Mouse (Mus musculus) common myeloid progenitor, adult 5-6 weeks (primary cell): ENCODE data around the gene Srsf4. TPM values are rescaled to one million over a fixed set of nuclear protein-coding genes. Genes with fewer than 3 reads are reported as not detected.

Experiments used
- ATAC-seq: replicated peaks from 2 replicates; pipeline ENCODE4 v1.8.0; 2016; ENCODE audit warnings: low read depth, mild to moderate bottlenecking, moderate TSS enrichment, inconsistent platforms; ENCODE audit not compliant: poor library complexity, severe bottlenecking
- total RNA-seq: library from RNA; stranded (forward); fragments of 200-1000, 187-1606 nt; gene quantifications from 2 replicates; pipeline ENCODE4 v1.2.3, GENCODE M21; 2017

Srsf4 gene
- total RNA-seq = 103 and 108 TPM in 2 replicates

DNA sequence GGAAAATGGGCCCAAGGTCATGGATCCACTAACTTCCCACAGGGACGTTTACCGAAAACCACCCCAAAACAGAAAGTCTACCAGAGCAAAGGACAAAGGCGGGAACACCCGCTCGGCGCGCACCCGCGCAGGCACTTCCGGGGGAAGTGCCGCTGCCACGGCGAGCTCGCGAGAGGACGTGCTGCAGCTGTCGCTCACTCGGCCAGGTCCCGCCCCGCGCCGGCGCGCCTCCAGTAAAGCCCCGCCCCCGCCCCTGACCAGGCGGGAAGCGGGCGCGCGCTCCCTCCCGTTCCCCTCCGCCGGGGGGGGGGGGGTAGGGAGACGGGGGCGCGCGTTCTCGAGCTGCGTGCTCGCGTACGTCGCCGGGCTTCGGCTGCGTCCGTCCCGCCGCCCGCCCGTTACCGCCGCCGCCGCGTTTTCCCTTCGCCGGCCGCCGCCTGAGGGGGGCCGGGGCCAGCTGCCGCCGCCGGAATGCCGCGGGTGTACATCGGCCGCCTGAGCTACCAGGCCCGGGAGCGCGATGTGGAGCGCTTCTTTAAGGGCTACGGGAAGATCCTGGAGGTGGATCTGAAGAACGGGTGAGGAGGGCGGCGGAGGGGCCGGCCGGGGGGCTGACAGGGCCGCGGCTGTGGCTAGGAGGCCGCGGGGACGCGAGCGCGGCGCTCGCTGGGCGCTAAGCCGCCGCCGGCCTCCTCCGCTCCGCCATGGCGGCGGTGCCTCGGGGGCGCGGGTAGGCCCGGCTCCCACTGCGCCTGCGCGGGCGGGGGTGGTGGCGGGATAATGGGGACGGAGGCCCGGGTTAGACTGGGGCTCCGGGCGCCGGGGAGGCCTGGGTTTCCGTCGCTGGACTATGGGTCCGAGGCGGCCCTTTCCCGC lies at the start of gene Srsf4:
Gene Srsf4, plus strand, starts transcription at position 325 of the 876 bp plus-strand sequence.
- ATAC-seq = peak; percentile 90

DNA sequence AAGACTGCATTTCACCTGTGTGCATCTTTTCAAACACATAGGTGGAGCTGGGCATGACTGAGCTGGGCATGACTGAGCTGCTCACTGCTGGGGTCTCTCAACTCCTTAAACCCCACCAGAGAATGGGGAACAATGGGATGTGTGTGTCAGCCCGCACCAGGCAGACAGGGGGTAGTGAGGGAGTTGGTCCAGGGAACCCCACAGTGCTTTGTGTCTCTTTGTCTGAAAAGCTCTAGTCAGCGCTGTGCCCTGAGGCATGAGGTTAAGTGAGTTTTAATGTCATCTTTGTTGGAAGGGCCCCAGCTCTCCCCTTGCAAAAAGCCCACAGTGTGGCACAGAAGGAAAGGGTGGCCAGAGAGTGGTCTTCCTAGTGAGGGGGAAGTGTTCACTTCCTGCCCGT lies 48.5 kb upstream of the Srsf4 start:
- no peak for ATAC-seq

DNA sequence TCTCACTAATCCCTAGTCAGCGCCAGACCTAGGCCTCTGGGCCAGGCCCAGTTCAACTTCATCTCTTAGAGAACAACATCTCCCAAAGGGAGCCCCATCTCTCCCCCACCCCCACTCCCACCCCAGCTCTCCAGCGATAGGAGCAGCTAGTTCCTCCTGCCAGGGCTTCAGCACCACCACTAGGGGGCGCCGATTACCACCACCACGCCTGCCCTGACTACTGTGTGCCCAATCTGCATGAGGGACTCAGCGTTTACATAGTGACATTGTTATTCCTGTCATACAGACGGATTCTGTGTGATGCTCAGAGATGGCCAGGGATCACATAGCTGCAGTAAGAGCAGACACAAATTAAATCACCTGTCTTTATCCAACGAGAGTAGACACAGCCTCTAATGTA lies 47.6 kb upstream of the Srsf4 start:
- ATAC-seq = peak; percentile 84

DNA sequence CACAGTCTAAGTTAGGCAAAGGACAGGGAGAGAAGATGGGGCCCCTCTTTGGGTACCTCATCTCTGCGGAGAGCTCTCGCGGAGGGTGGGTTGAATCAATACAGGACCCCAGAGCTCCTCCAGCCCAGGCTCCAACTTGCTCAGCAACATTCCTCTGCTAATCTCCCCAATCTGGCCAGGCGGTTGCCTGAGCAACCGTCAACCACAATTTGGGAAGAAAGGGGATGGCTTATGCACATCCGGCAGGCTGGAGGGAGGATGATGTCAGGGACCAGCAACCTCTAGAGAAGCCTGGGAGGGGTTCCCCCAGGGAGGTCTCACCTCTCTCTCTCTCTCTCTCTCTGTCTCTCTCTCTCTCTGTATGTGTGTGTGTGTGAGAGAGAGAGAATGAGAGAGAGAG lies 46.5 kb upstream of the Srsf4 start:
- ATAC-seq = no peak

DNA sequence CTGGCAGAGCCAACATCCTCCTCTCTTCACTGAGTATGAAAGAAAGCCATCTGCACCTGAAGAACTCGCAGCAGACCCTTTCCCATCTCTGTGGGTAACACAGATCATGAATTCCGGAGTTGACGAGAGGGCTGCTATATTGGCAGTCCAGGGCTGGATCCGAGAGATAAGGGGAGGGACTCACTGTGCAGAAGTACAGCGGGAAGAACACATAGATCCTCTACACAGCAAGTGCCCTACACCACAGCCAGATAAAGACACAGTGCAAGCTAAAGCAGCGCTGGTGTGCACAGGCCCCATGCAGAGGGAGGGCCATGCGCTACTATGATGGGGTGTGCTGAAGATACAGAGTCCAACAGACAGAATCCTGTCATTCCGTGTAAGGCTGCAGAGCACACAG lies 44.3 kb upstream of the Srsf4 start:
- ATAC-seq = no peak

DNA sequence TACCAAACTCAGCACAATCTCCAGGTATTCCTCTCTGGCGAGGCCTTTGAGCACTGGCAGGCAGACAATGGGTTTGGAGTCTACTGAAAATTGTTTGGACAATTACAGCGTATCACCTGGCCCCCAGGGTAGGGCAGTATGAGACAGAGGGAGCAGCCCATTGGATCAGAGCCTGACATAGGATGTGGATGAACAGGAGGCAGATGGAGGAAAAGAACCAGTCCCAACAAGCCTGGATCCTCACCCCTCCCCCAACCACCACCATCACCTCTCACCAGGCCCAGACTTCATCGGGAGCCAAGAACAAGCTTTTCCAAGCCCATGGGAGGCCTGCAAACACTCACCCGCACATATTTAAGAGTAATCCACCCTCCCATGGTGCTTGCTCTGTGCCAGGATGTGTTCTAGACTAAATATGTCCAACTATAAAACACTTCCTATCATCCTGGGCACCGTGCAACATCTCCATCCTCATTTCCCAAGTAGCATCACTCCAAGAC lies 41.8 kb upstream of the Srsf4 start:
- no peak for ATAC-seq

DNA sequence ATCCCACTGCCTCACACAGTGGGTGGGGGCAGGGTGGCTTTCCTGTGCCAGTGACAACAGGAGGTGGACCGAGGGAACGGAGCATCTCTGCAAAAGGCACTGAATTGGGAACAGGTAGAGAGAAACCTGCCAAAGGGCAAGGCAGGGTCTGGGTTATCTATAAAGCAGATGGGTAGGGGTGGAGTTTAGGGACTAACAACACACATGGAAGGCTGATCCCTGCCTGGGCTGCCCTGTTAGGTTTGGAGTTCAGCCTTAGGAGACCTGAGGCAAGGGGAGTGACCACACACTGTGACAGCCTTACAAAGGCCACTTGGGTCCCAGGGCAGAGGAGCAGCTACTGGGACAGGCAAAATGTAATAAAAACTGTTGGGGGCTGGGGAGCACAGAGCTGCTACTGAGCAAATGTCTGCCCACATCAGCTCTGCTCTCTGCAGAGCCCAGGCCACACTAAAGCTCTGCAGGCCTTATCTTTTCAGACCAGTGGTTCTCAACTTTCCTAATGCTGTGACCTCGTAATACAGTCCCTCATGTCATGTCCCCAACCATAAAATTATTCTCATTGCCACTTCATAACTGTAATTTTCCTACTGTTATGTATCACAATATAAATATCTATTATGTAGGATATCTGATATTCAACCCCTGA lies 40.5 kb upstream of the Srsf4 start:
- no peak for ATAC-seq

DNA sequence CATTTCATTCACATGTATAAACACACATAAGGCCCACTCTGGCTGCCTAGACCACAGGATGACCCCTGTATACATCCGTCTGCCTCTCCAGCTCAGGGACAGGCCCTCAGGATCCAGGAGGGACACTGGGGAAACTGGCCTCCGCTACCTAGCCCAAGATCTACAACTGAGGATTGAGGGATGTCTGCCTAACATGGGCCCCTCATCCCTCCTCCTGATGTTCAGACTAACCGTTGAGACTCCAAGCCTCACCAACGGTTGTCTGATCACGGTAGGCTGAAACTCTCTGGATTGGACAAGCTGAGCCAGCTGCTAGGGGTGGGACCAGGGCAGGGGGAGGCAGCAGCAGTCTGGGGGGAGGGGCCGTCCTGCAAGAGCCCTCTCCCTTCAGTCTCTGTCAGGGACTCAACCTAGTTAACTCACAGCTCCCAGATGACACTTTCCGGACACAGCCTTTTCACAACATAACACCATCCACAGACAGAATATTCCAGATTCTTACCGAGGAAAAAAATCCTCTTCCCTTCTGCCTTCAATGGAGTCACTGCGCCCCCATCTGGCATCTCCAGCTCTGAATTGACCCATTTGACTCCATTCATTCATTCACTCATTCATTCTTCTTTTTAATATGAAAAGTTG lies 39.3 kb upstream of the Srsf4 start:
- no peak for ATAC-seq

DNA sequence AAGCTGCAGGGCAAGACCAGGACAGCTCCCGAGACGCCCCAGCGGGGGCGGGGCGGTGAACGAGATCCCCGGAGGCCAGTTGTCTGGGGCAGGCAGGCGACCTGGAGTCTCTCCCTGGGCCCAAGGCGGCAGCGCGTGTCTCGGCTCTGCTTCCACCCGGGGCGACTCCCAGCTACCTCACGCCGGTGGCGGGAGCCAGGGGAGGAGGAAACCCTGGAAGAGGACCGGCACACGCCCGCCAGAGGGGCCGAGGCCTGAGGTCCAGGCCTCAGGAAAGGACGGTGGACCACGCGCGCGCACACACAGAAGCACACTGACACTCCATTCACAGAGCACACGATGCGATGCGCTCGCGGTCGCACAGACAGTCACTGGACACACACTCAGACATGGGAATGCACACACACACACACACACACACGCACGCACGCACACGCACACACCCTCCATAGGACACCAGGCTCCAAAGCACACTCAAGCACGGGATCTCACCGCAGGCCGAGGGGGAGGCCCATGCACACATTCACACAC lies 37.0 kb upstream of the Srsf4 start:
- ATAC-seq = peak; percentile 30; the same call in 1 of the 2 replicates

DNA sequence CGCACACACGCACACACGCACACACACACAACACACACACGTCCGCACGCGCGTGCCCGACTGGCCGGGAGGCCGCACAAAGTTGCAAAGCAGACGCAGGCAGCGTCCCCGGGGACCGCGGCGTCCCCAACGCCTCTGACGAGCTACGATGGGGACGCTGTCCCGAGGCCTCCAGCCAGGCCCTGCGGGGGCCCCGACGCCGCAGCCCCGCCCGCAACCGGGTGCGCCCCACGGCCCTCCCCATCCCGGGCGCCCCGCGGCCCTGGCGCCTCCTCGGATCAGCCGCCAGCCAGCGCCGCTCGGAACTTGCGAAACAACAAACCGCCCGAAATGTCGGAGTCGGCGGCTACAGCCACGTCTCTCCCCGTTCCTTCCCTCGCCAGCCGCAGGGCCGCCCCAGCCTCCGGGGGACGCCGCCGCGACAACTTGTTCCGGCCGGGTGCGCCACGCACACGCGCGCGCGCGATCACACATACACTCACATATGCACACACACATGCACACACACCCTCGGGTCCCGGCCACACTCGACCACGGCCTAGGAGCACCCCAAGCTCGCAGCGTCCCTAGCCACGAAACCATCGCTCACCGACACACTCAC lies 36.4 kb upstream of the Srsf4 start:
- peak; percentile 21 for ATAC-seq

DNA sequence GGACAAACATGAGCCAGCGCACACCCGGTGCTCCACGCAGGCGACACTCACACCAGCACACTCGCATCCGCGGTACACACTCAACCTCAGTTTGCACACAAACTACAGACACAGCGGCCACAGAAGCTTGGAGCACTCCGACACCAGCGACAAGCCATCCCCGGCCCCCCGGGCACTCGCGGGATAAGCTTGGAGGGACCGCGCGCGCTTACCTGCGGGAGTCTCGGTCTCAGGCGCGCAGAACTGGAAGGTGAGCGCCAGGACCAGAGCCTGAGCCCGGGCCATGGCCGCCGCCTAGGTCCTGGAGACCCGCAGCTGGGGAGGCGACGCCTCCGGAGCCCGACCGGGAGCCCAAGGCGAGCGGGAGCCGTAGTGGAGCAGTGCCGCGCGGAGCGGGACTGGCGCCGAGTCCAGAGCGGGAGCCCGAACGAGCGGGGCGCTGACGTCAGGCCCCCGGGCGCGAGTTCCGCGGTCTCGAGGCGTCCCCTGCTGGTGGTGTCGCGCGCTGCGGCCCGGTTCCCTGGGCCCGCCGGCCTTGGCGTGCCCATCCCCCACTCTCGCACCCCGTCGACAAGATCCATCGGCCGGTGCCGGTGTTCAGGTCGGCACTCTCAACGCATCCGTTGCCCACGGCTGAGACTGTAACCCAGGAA lies 35.4 kb upstream of the Srsf4 start, which contains the start of gene Ptpru:
Gene Ptpru, minus strand, starts transcription at position 417 of the 653 bp plus-strand sequence.
- ATAC-seq = peak; percentile 77

DNA sequence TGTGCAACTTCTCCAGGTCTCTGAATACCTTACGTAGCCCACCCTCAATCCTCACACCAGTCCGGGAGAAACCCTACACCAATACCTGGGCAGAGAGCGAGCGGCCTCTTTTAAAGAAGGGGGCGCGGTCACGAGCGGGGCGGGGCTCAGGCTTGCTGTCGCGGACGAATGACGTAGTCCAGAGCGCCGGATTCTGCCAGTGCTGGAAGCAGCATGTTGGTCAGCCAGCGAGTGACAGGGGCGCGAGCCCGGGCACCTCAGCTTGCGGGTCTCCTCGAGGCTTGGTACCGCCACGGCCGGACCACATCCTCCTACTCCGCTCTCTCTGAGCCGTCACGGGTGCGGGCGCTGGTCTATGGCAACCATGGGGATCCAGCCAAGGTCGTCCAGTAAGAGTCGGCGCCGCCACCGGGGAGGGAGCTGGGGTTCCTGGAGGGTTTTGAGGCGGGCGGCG lies 30.1 kb upstream of the Srsf4 start, which contains the start of gene Mecr:
Gene Mecr, plus strand, starts transcription at position 181 of the 454 bp plus-strand sequence.
- peak; percentile 96 for ATAC-seq

DNA sequence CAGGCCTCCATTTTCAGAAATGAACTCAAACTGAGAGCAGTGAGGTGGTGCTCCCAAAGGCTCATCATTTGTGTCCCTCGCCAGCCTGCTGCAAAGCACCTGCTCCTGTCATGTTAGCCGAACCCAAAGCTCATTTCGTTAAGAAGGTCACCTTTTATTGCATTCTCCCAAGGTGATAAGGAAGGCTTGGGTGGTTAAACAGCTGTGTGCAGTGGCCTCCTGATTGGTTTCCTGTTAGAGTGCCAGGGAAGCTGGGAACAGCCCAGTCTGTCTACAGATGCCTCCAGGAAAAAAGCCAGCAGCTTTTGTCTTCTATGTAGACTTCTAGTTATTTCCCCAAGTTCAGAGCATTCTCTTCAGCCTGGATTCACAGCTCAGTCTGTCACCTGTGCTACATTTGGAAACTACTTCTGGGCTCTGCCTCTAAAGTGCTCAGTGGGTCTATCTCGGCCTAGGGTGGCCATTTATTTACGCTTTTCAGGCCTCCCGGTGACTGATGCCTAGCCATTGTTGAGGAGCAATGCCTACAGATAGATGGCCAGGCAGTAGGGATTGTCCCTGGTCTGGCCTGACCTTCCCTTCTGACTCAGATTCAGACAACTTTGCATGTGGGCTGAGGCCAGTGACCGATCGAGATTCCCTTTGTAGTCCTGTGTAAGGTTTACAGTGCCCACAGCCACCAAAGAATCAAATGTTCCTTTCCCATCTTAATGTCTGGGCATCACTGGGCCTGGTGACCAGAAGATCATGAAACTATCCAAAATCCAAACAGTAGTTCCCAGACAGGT lies 27.2 kb upstream of the Srsf4 start:
- no peak for ATAC-seq

DNA sequence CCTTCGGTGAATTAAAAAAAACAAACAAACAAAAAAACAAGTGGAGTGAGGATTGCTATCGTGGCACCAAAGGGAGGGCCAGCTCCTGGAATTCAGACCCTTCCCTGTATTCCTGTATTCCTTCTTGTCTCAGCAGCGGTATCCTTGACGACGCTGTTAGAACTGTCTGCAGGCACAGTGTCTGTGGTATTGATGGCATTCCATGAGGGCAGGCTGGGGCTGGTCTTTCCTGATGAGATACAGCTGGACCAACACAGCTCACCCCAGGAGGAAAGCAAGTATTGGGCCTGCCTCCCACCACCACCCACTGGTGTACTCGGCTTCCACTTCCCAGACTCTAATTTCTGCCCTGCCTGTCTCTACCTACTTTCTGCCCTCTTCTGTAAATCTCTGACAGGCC lies 25.3 kb upstream of the Srsf4 start:
- no peak for ATAC-seq

DNA sequence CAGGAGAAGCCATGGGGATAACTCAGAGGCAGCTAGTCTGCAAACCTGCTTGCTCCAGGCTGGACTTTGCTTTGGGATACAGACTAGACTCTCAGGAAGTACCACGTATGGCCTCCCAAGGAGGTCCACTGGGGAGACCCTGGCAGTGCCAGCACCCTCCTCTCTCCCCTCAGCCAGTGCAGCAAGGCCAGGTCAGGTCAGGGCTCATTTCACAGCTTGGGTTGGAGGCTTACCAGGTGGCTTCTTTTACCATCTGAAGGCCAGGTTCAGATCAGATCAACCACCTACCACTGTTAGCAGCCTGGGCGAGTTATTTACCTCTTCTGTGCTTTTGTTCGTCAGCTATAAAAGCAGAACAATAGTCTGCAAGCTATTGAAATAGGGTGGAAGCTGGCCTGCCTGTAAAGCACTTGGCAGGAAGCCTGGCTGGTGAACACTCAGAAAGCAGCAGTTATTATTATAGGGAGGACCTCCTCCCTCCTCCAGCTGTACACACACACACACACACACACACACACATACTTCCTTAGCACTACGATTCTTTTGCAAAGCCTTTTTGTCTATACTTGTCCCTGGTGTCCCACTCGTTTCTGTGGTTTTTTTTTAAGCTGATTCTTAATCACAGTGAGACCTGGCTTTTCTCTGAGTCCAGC lies 23.3 kb upstream of the Srsf4 start:
- ATAC-seq = peak; percentile 40; the same call in 1 of the 2 replicates

DNA sequence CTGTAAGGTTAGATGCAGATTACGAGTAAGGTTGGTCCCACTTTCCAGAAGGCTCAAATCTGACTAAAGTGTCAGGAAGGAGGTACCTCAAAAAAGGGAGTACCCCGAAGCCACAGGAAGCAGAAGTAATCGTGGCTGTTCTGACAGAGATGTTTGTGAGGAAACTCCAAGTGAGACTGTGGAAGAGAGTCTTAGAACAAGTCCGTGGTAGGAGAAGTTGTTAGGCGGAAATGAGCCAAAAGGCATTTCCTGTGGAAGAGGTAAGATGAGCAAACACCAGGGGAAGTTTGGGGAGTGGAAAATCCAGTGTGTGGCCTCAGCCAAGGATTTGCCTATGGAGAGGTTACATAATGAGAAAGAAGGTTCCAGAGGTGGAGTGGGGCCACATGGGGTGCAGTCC lies 18.5 kb upstream of the Srsf4 start:
- ATAC-seq = peak; percentile 55

DNA sequence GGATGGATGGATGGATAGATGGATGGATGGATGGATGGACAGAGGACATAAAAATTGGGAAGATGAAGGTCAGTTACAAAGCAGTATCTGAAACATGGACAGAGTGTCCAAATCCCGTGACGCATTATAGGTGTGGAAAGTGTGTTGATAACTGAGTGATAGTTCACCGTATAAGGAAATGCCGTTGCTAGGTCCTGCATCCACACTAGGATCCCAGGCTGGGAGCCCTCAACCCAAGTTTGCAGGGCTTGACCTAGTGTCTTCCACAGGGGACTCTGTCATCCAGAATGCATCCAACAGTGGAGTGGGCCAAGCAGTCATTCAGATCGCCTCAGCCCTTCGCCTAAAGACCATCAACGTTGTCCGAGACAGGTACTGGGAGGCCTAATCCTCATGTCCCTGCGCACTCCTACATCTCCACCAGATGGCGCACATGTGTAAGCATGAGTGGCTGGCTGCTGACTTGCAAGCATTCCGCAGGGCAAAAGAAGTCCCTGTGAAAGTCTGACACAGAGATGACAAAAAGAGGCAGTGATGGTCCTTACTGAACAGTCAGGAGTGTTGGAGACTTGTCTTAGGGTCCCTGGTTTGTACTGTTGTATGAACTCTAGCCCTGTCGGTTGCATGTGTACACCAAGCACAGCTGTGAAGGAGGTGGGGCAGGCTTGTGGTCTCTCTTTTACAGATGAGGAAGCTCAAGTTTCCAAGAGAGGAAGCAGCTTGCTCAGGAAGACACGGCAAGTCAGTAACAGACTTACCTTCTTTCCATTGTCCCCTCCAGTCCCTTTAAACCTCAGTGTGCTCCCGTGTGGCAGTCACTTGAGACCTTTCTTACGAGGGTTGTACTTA lies 12.7 kb upstream of the Srsf4 start:
- ATAC-seq = peak; percentile 88
